Mouse (Mus musculus): ENCODE results near the gene Atp8b3.

GRCm38 (mm10) chr10:80513739-80514138, 25.2 kb downstream of the Atp8b3 start:
- no peak for TF ChIP-seq CTCF (IDR thresholded peaks at IDR 0.05; ENCODE audit: control insufficient read depth, insufficient read depth, insufficient replicate concordance, low read depth, low read length)
- TF ChIP-seq POLR2A (IDR thresholded peaks at IDR 0.05; ENCODE audit: control insufficient read depth, low read depth, low read length): no peak

Measured in testis, adult 2 months (tissue).